ENCODE assay signal across 20 mouse cellular contexts in the genomic region with DNA sequence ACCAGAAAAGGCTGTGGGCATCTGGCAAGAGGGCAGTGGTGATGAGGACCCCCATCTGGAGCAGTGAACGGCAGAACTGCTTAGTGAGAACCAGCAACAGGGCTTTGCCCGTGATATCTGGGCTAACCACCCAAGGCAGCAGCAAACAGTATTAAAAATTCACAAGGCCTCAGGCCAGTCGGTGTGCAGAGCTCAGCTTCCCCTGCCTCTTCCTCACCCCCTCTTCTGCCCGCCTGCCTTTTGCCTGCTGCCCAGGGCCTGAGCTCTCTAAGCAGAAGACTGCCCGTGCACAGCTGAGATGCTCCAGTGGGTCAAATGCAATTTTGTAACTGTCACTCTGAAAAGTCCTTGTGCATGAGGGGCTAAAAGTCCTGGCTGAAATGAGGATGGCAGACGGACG.
A peak's percentile ranks its signal among the peaks of the same experiment; 100 is the strongest.
DNase-seq lines count a peak whose midpoint lies in the region; ATAC-seq lines count a peak whose summit lies in the region.
"Had no signal": no experiment of that assay in that cellular context is flagged by ENCODE, and none has a peak within 500 bp of the region (broad histone marks: within the 10 kb centered on the region; RNA-seq: fewer than 3 reads in every experiment).

No protein-coding gene starts in this region.

- H3K27me3 ChIP-seq in hindbrain, embryonic 10.5 days (ENCODE audit: insufficient read depth, poor library complexity, severe bottlenecking) = no peaks in the 10 kb centered on the region
- H3K27me3 ChIP-seq in hindbrain, embryonic 12.5 days = no peaks in the 10 kb centered on the region
- H3K27me3 ChIP-seq in neural tube, embryonic 12.5 days (replicated peaks) = no peaks in the 10 kb centered on the region
- H3K27me3 ChIP-seq in liver, embryonic 16.5 days (ENCODE audit: control insufficient read depth, insufficient read depth, low read depth, low read length) = no peaks in the 10 kb centered on the region
- H3K27me3 ChIP-seq in kidney, embryonic 14.5 days (ENCODE audit: control insufficient read depth, insufficient read depth, low read length) = no peaks in the 10 kb centered on the region
- H3K27me3 ChIP-seq: embryonic facial prominence, embryonic 12.5 days; lung, embryonic 15.5 days; Patski had no signal

- H3K36me3 ChIP-seq in hindbrain, embryonic 10.5 days = peaks cover 12% of the 10 kb centered on the region; the same call in 1 of the 2 replicates
- H3K36me3 ChIP-seq in hindbrain, embryonic 12.5 days = 0 out of 2 replicates have a peak, but pooled peaks cover 3% of the 10 kb centered on the region
- H3K36me3 ChIP-seq in neural tube, embryonic 12.5 days = no peaks in the 10 kb centered on the region
- H3K36me3 ChIP-seq in liver, embryonic 16.5 days (ENCODE audit: control insufficient read depth, insufficient read depth) = no peaks in the 10 kb centered on the region
- H3K36me3 ChIP-seq in kidney, embryonic 14.5 days (ENCODE audit: control insufficient read depth, insufficient read depth, low read length) = no peaks in the 10 kb centered on the region
- H3K36me3 ChIP-seq: embryonic facial prominence, embryonic 12.5 days; lung, embryonic 15.5 days had no signal

- H3K9ac ChIP-seq in hindbrain, embryonic 12.5 days = no peak overlapping the region
- 0 out of 2 replicates have a peak overlapping the region, but pooled peaks have one; percentile 9 for H3K9ac ChIP-seq in neural tube, embryonic 12.5 days
- peak overlapping the region; percentile 50 for H3K9ac ChIP-seq in liver, embryonic 16.5 days (ENCODE audit: low read depth, low read length)
- no peak overlapping the region for H3K9ac ChIP-seq in kidney, embryonic 14.5 days (ENCODE audit: low read depth, low read length)
- H3K9ac ChIP-seq: embryonic facial prominence, embryonic 12.5 days; lung, embryonic 15.5 days had no signal

- no peak for DNase-seq in hindbrain, embryonic 10.5 days (ENCODE audit: low spot score)
- DNase-seq in neural tube, embryonic 10.5 days (ENCODE audit: extremely low spot score, low spot score) = no peak
- no peak for DNase-seq in gastrocnemius, postnatal 14 days
- DNase-seq: adrenal gland, postnatal 14 days; cerebellum, adult 18-20 months; kidney, adult 18-20 months; kidney, postnatal 14 days; spleen, adult 18-20 months; thymus, adult 18-20 months had no signal

- no peak overlapping the region for H3K4me2 ChIP-seq in hindbrain, embryonic 12.5 days (replicated peaks)
- no peak overlapping the region for H3K4me2 ChIP-seq in neural tube, embryonic 12.5 days (replicated peaks)
- H3K4me2 ChIP-seq in liver, embryonic 16.5 days (ENCODE audit: low read depth, low read length) = peak overlapping the region; percentile 61
- no peak overlapping the region for H3K4me2 ChIP-seq in kidney, embryonic 14.5 days (replicated peaks; ENCODE audit: low read depth, low read length)
- H3K4me2 ChIP-seq: embryonic facial prominence, embryonic 12.5 days; lung, embryonic 15.5 days had no signal

- no peaks in the 10 kb centered on the region for H3K9me3 ChIP-seq in hindbrain, embryonic 10.5 days
- 0 out of 2 replicates have a peak, but pooled peaks cover 3% of the 10 kb centered on the region for H3K9me3 ChIP-seq in hindbrain, embryonic 12.5 days (replicated peaks)
- no peaks in the 10 kb centered on the region for H3K9me3 ChIP-seq in neural tube, embryonic 12.5 days
- H3K9me3 ChIP-seq in liver, embryonic 16.5 days (replicated peaks; ENCODE audit: control insufficient read depth, low read length) = no peaks in the 10 kb centered on the region
- no peaks in the 10 kb centered on the region for H3K9me3 ChIP-seq in kidney, embryonic 14.5 days (ENCODE audit: control insufficient read depth, low read length)
- H3K9me3 ChIP-seq: embryonic facial prominence, embryonic 12.5 days; forebrain, embryonic 10.5 days; lung, embryonic 15.5 days had no signal

- no peak for ATAC-seq in hindbrain, embryonic 12.5 days (ENCODE audit: low FRiP score)
- no peak for ATAC-seq in neural tube, embryonic 12.5 days (ENCODE audit: low FRiP score, low read depth)
- ATAC-seq in liver, embryonic 16.5 days (ENCODE audit: low read depth) = no peak
- ATAC-seq in kidney, embryonic 14.5 days (ENCODE audit: low FRiP score, low TSS enrichment) = no peak
- ATAC-seq: activated CD4-positive, CD25-positive, alpha-beta regulatory T cell, adult 4 months; Patski had no signal

- H3K4me1 ChIP-seq in hindbrain, embryonic 10.5 days (replicated peaks) = 0 out of 2 replicates have a peak, but pooled peaks cover 4% of the 10 kb centered on the region
- H3K4me1 ChIP-seq in hindbrain, embryonic 12.5 days = no peaks in the 10 kb centered on the region
- H3K4me1 ChIP-seq in neural tube, embryonic 12.5 days = no peaks in the 10 kb centered on the region
- peaks cover 40% of the 10 kb centered on the region for H3K4me1 ChIP-seq in liver, embryonic 16.5 days (ENCODE audit: control insufficient read depth, low read depth, low read length)
- no peaks in the 10 kb centered on the region for H3K4me1 ChIP-seq in kidney, embryonic 14.5 days (ENCODE audit: control insufficient read depth, insufficient read depth, low read length)
- H3K4me1 ChIP-seq: embryonic facial prominence, embryonic 12.5 days; forebrain, embryonic 10.5 days had no signal

- intact Hi-C loops in gastrocnemius, postnatal 14 days (cut with DNase I; ENCODE audit: low total_unique reads) = no loop called here

- WGBS in hindbrain, embryonic 10.5 days = 82% methylated on average over 7 of the region's 7 CpGs
- 80% methylated on average over 7 of the region's 7 CpGs for WGBS in hindbrain, embryonic 12.5 days
- 86% methylated on average over 7 of the region's 7 CpGs for WGBS in neural tube, embryonic 12.5 days
- 46% methylated on average over 7 of the region's 7 CpGs for WGBS in liver, embryonic 16.5 days (ENCODE audit: insufficient replicate concordance)
- 71% methylated on average over 7 of the region's 7 CpGs for WGBS in kidney, embryonic 14.5 days

- no peak overlapping the region for H3K4me3 ChIP-seq in hindbrain, embryonic 10.5 days
- H3K4me3 ChIP-seq in hindbrain, embryonic 12.5 days = no peak overlapping the region
- H3K4me3 ChIP-seq in neural tube, embryonic 12.5 days = no peak overlapping the region
- H3K4me3 ChIP-seq in liver, embryonic 16.5 days (ENCODE audit: low read depth, low read length) = peak overlapping the region; percentile 27
- no peak overlapping the region for H3K4me3 ChIP-seq in kidney, embryonic 14.5 days (ENCODE audit: low read length)
- H3K4me3 ChIP-seq: embryonic facial prominence, embryonic 12.5 days; forebrain, embryonic 10.5 days; left cerebral cortex, adult 2 months; lung, embryonic 15.5 days had no signal

- H3K27ac ChIP-seq in hindbrain, embryonic 10.5 days = peak overlapping the region; percentile 30; the same call in 1 of the 2 replicates
- H3K27ac ChIP-seq in hindbrain, embryonic 12.5 days = no peak overlapping the region
- no peak overlapping the region for H3K27ac ChIP-seq in neural tube, embryonic 12.5 days
- H3K27ac ChIP-seq in liver, embryonic 16.5 days (ENCODE audit: low read length) = peak overlapping the region; percentile 90
- no peak overlapping the region for H3K27ac ChIP-seq in kidney, embryonic 14.5 days (ENCODE audit: low read depth, low read length)
- H3K27ac ChIP-seq: embryonic facial prominence, embryonic 12.5 days; forebrain, embryonic 10.5 days; left cerebral cortex, adult 2 months; lung, embryonic 15.5 days; macrophage had no signal

Comparison
In these comparisons a context has a peak if more than half of its experiments do, and no peak if none do; other contexts are left out.
1. H3K27ac ChIP-seq: peak in hindbrain, embryonic 10.5 days (single experiment) and liver, embryonic 16.5 days (single experiment); none in hindbrain, embryonic 12.5 days (single experiment), neural tube, embryonic 12.5 days (single experiment) and kidney, embryonic 14.5 days (single experiment).
2. H3K9ac ChIP-seq: peak in neural tube, embryonic 12.5 days (single experiment) and liver, embryonic 16.5 days (single experiment); none in hindbrain, embryonic 12.5 days (single experiment) and kidney, embryonic 14.5 days (single experiment).